Mouse (Mus musculus) C2C12 (cell line): ENCODE data around the gene Nrgn. TPM values are rescaled to one million over a fixed set of nuclear protein-coding genes. Genes with fewer than 3 reads are reported as not detected.

Experiments used
- H3K27me3 ChIP-seq: one replicate; pipeline ENCODE4 v1.6.1; 2011; ENCODE audit not compliant: control insufficient read depth, insufficient read depth, insufficient read length
- H3K36me3 ChIP-seq: one replicate; pipeline ENCODE4 v1.6.1; 2011; ENCODE audit not compliant: control insufficient read depth, insufficient read depth
- H3K4me3 ChIP-seq: one replicate; pipeline ENCODE4 v1.5.1; 2011; ENCODE audit warnings: mild to moderate bottlenecking, control low read depth; ENCODE audit not compliant: poor library complexity, insufficient read depth, severe bottlenecking
- H3K79me2 ChIP-seq: one replicate; pipeline ENCODE4 v1.6.1; 2011; ENCODE audit not compliant: control insufficient read depth, insufficient read depth
- H3K79me3 ChIP-seq: one replicate; pipeline ENCODE4 v1.6.1; 2011; ENCODE audit warnings: low read depth, control low read depth
- H3ac ChIP-seq: one replicate; pipeline ENCODE3; 2011; ENCODE audit warnings: low read depth; ENCODE audit not compliant: control insufficient read depth, insufficient read length
- CEBPB ChIP-seq: IDR thresholded peaks from one replicate; pipeline ENCODE4 v1.6.1; 2011; ENCODE audit warnings: low read depth, mild to moderate bottlenecking, control low read depth, moderate library complexity
- CTCF ChIP-seq: IDR thresholded peaks from one replicate; pipeline ENCODE4 v1.5.1; 2011; ENCODE audit not compliant: control insufficient read depth, insufficient read depth, insufficient read length
- FOSL1 ChIP-seq: IDR thresholded peaks from one replicate; pipeline ENCODE4 v1.8.0; 2011; ENCODE audit warnings: mild to moderate bottlenecking, low read length; ENCODE audit not compliant: poor library complexity, insufficient read depth, severe bottlenecking
- MAX ChIP-seq: IDR thresholded peaks from one replicate; pipeline ENCODE4 v1.6.1; 2011; ENCODE audit warnings: mild to moderate bottlenecking, control low read depth
- MYOD1 ChIP-seq: IDR thresholded peaks from one replicate; pipeline ENCODE4 v1.6.1; 2011; ENCODE audit warnings: low read depth; ENCODE audit not compliant: control insufficient read depth, insufficient read length
- MYOG ChIP-seq: IDR thresholded peaks from one replicate; pipeline ENCODE4 v1.6.1; 2011; ENCODE audit not compliant: control insufficient read depth, insufficient read length; ENCODE audit errors: extremely low read depth
- USF1 ChIP-seq: IDR thresholded peaks from one replicate; pipeline ENCODE4 v1.6.1; 2011; ENCODE audit warnings: low read depth, mild to moderate bottlenecking, control low read depth, moderate library complexity
- long read RNA-seq, 2 experiments: library from polyadenylated mRNA; unstranded; transcript quantifications; one replicate each; pipeline ENCODE4 v2.0.0; 2019 to 2020
- polyA plus RNA-seq: library from polyadenylated mRNA; unstranded; fragments of >200 nt; fragmentation: generic; extraction: Trizol; gene quantifications from one replicate; pipeline ENCODE4 v1.2.1, GENCODE M21; 2012; ENCODE audit warnings: missing spikeins

Nrgn gene
- 2.6 TPM for polyA plus RNA-seq
- long read RNA-seq, experiment 1 = 0 reads
- long read RNA-seq, experiment 2 = 0 reads

DNA sequence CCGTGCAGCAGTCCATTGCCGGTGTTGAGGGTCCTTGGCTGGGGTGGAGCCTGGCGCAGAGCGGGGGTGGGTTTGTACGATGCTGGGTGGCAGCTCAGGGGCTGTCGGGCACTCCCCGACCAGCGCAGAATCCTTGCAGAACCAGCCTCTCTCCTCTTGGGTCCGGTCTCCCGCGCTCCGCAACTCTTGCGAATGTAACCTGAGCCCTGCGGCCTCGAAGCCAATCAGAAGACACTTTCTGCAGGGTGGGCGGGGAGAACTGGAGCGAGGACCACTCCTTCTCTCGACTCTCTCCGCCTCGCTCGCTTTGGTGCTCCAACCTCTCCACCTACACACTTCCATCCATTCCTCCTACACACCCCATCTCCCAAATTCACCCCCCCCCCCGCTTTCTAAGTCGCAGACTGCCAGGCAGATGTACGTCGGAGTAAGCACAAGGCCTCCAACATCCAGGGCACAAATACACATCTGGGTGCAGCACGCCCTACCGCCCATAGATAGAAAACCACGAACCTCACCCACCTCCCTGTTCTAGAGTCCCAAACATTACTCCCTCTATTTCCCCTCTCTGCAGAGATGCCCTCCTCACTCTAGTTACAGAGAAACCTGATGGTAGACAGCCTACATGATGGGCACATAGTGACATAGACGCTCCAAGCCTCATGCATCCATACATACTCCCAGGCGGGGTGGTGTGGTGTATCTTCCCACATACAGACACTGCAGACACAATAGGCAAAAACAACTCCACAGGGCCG, at the start of gene Nrgn:
Gene Nrgn, minus strand, starts transcription at position 369 of the 758 bp plus-strand sequence.
- TF ChIP-seq FOSL1 (no peak), MYOG (no peak), MAX (no peak), MYOD1 (no peak), CTCF (no peak), USF1 (no peak), CEBPB (no peak)
- H3K79me3 ChIP-seq = no peaks in the 10 kb centered on the region
- H3K36me3 ChIP-seq = no peaks in the 10 kb centered on the region
- peaks cover 12% of the 10 kb centered on the region for H3K27me3 ChIP-seq
- peak within 1 kb of the TSS; percentile 11 for H3K4me3 ChIP-seq
- no peaks in the 10 kb centered on the region for H3K79me2 ChIP-seq
- H3ac ChIP-seq = peak within 1 kb of the TSS; percentile 47

DNA sequence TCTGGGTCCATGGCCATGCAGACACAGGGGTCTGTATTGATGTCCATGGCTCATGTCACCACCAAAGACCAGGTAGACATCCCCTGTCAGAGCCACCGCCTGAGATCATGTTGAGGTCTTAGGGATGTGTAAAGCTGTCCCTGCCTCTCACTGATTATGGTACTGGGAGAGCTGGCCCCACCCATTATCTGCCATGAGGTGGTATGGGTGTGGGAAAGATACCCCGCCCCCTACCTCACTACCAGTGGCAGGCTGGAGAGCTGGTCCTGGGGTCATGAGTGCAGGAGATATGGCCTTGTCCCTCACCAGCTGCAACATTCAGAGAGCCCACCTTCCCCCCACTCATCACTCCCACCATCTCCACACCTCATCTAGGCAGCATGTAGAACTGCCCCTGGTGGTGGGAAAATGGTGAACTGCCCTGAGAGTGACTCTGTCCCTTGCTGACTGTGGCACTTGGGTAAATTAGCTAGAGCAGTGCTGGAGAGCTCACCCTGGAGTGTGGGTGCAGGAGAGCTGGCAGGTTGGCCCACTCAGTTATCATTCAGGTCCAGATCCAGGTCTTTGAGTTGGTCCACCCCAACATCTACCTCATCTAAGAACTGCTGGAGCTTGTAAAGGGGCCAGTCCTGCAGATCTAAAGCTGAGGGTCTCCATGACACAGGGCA, 48.0 kb upstream of the Nrgn start:
- TF ChIP-seq MYOD1 (no peak), CTCF (no peak), CEBPB (no peak), MAX (no peak), MYOG (no peak), FOSL1 (no peak)
- H3K4me3 ChIP-seq = no peak overlapping the region
- no peaks in the 10 kb centered on the region for H3K79me3 ChIP-seq
- H3K27me3 ChIP-seq = no peaks in the 10 kb centered on the region
- no peaks in the 10 kb centered on the region for H3K36me3 ChIP-seq
- H3ac ChIP-seq = no peak overlapping the region
- no peaks in the 10 kb centered on the region for H3K79me2 ChIP-seq

DNA sequence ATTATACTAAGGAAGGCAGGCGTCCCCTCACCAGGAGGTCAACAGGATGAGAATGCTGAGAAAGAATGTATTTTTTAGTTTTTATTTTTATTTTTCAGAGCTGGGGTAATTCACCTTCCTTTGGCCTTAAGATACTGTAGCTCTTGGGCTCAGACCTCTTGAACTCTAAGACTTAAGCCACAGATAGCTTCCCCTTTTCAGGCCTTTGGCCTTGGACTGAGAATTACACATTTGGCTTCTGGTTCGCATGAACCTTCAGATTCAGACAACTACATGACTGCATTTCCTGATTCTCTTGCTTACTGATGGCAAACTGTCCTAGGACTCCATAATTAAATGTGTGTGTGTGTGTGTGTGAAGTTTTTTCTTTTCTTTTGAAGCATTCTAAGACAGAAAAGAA, 45.9 kb upstream of the Nrgn start:
- Histone ChIP-seq H3K4me3 (no peak overlapping the region), H3K27me3 (no peaks in the 10 kb centered on the region), H3K79me2 (no peaks in the 10 kb centered on the region), H3ac (no peak overlapping the region), H3K36me3 (no peaks in the 10 kb centered on the region), H3K79me3 (no peaks in the 10 kb centered on the region)
- TF ChIP-seq CTCF (no peak), FOSL1 (no peak), MYOG (no peak), CEBPB (no peak), USF1 (no peak), MAX (no peak)

GRCm38 (mm10) chr9:37595570-37595969, 42.9 kb upstream of the Nrgn start:
- H3K79me3 ChIP-seq = no peaks in the 10 kb centered on the region
- H3K79me2 ChIP-seq = no peaks in the 10 kb centered on the region
- TF ChIP-seq FOSL1 (no peak), MYOG (no peak), MAX (no peak), CTCF (no peak), CEBPB (no peak), MYOD1 (no peak), USF1 (no peak)
- H3K36me3 ChIP-seq = no peaks in the 10 kb centered on the region
- peaks cover 3% of the 10 kb centered on the region for H3K27me3 ChIP-seq
- H3K4me3 ChIP-seq = no peak overlapping the region
- no peak overlapping the region for H3ac ChIP-seq

DNA sequence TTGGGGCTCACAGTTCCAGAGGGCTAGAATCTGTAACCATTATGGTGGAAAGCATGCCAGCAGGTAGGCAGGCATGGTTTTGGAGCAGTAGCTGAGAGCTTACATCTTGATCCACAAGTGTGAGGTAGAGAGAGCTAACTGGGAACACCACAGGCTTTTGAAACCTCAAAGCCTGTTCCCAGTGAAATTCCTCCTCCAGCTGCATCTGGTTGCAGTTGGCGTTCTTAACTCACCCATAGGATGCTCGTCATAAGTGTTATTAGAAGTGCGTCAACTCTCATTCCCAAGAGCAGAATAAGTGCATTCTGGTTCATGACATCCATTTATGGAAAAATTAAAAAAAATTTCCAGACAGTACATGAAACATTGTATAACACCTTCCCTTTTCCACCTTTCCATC, 41.0 kb upstream of the Nrgn start:
- no peak for TF ChIP-seq MAX
- no peak for TF ChIP-seq MYOG
- TF ChIP-seq CEBPB = no peak
- no peak for TF ChIP-seq MYOD1
- TF ChIP-seq USF1 = no peak
- no peak for TF ChIP-seq CTCF
- no peak for TF ChIP-seq FOSL1
- Histone ChIP-seq H3K79me2 (no peaks in the 10 kb centered on the region), H3K4me3 (no peak overlapping the region), H3K27me3 (peaks cover 3% of the 10 kb centered on the region), H3K79me3 (no peaks in the 10 kb centered on the region), H3ac (no peak overlapping the region), H3K36me3 (no peaks in the 10 kb centered on the region)
